In genomic region chr6:124740888-124741761, GRCm38 (mm10) we compare ENCODE assay signal across 8 mouse cellular contexts. TPM values are rescaled to one million over a fixed set of nuclear protein-coding genes. Genes with fewer than 3 reads are reported as not detected.
A peak's percentile ranks its signal among the peaks of the same experiment; 100 is the strongest.
DNase-seq lines count a peak whose midpoint lies in the region; ATAC-seq lines count a peak whose summit lies in the region.

Grcc10 (minus strand) TSS chr6:124741374.

- WGBS in hindbrain, embryonic 15.5 days: under 1% methylated on average over 41 of the region's 41 CpGs

- ATAC-seq in hindbrain, embryonic 15.5 days (ENCODE audit: low FRiP score, low read depth): peak; percentile 81

- peak within 1 kb of the TSS; percentile 99 for H3K27ac ChIP-seq in hindbrain, embryonic 15.5 days (replicated peaks)

- H3K9me3 ChIP-seq in hindbrain, embryonic 15.5 days: no peaks in the 10 kb centered on the region

- H3K27me3 ChIP-seq in hindbrain, embryonic 15.5 days: no peaks in the 10 kb centered on the region

- H3K4me2 ChIP-seq in hindbrain, embryonic 15.5 days: peak within 1 kb of the TSS; percentile 87

- peak; percentile 98 for DNase-seq in WW6 (ENCODE audit: low read depth, low spot score)
- peak; percentile 84 to 85 for DNase-seq in cerebellum, postnatal 36 days
- DNase-seq in frontal cortex, postnatal 36 days (ENCODE audit: low spot score in 2 of 2): peak; percentile 89 to 93
- peak; percentile 82 for DNase-seq in left cerebral cortex, adult 11 months (ENCODE audit: low spot score)
- DNase-seq in lung, postnatal 4 days: peak; percentile 92 to 94
- DNase-seq in retina, postnatal 7 days (ENCODE audit: low read depth, low spot score): peak; percentile 83
- DNase-seq in urinary bladder, postnatal 14 days (ENCODE audit: low spot score): peak; percentile 86

- H3K36me3 ChIP-seq in hindbrain, embryonic 15.5 days: peaks cover 26% of the 10 kb centered on the region

- peak within 1 kb of the TSS; percentile 69 for H3K4me3 ChIP-seq in hindbrain, embryonic 15.5 days

- H3K4me1 ChIP-seq in hindbrain, embryonic 15.5 days (replicated peaks): peaks cover 39% of the 10 kb centered on the region

- peak within 1 kb of the TSS; percentile 97 for H3K9ac ChIP-seq in hindbrain, embryonic 15.5 days

RNA-seq across cellular contexts. Expression of gene Grcc10, which starts in this region (rescaled TPM):
- 626 and 628 TPM in 2 replicates for polyA plus RNA-seq in hindbrain, embryonic 15.5 days (2015; fragmentation: Nextera tagmentation; extraction: Ambion mirVana)

Comparison
In these comparisons a context has a peak if more than half of its experiments do, and no peak if none do; other contexts are left out.
1. Peak in every context shown above with its lines: DNase-seq, ATAC-seq, H3K4me3 ChIP-seq and H3K27ac ChIP-seq.